In genomic region chr13:78202574-78203347, GRCm38 (mm10) we compare ENCODE assay signal across 9 mouse cellular contexts. TPM values are rescaled to one million over a fixed set of nuclear protein-coding genes. Genes with fewer than 3 reads are reported as not detected.
DNase-seq lines count a peak whose midpoint lies in the region; ATAC-seq and TF ChIP-seq lines count a peak whose summit lies in the region.
"Had no signal": no experiment of that assay in that cellular context is flagged by ENCODE, and none has a peak within 500 bp of the region (broad histone marks: within the 10 kb centered on the region; RNA-seq: fewer than 3 reads in every experiment).

No protein-coding gene starts in this region.

- peak overlapping the region; percentile 95 for H3K27ac ChIP-seq in kidney, embryonic 14.5 days (ENCODE audit: low read depth, low read length)
- peak overlapping the region; percentile 20 to 73; a peak in 2 of 4 replicates for H3K27ac ChIP-seq in heart, embryonic 14.5 days (replicated peaks in 1 of 2; ENCODE audit: control insufficient read depth in 1 of 2, insufficient read depth in 1 of 2, low read depth in 2 of 2, low read length in 2 of 2)
- peak overlapping the region; percentile 97 for H3K27ac ChIP-seq in neural tube, embryonic 11.5 days (ENCODE audit: low read depth, low read length)
- H3K27ac ChIP-seq: macrophage had no signal

- H3K4me1 ChIP-seq in kidney, embryonic 14.5 days (ENCODE audit: control insufficient read depth, insufficient read depth, low read length): peaks cover 10% of the 10 kb centered on the region; the same call in 1 of the 2 replicates
- H3K4me1 ChIP-seq in G1E (ENCODE audit: insufficient read depth, low read depth, low read length): peaks cover 30% of the 10 kb centered on the region
- peaks cover 0 to 4% of the 10 kb centered on the region in 2 experiments; a peak in 1 of 4 replicates for H3K4me1 ChIP-seq in heart, embryonic 14.5 days (ENCODE audit: control insufficient read depth in 2 of 2, insufficient read depth in 2 of 2, low read length in 2 of 2)
- H3K4me1 ChIP-seq in neural tube, embryonic 11.5 days (ENCODE audit: control insufficient read depth, insufficient read depth, low read length): peaks cover 20% of the 10 kb centered on the region

- 0 out of 2 replicates have a peak, but pooled peaks have one; percentile 0 for ATAC-seq in kidney, embryonic 14.5 days (ENCODE audit: low FRiP score, low TSS enrichment)
- ATAC-seq in G1E (ENCODE audit: extremely low read depth, insufficient number of reproducible peaks, low FRiP score, poor library complexity, severe bottlenecking): no peak
- ATAC-seq in heart, embryonic 14.5 days (ENCODE audit: insufficient number of reproducible peaks, insufficient read depth, low FRiP score, low read depth): no peak
- no peak for ATAC-seq in neural tube, embryonic 11.5 days (ENCODE audit: insufficient read depth, low FRiP score, low TSS enrichment)

- no peaks in the 10 kb centered on the region for H3K9me3 ChIP-seq in kidney, embryonic 14.5 days (ENCODE audit: control insufficient read depth, low read length)
- H3K9me3 ChIP-seq in G1E (replicated peaks): peaks cover 16% of the 10 kb centered on the region
- no peaks in the 10 kb centered on the region for H3K9me3 ChIP-seq in heart, embryonic 14.5 days (ENCODE audit: control insufficient read depth, low read length)
- H3K9me3 ChIP-seq in neural tube, embryonic 11.5 days (ENCODE audit: control insufficient read depth, low read length): no peaks in the 10 kb centered on the region

- H3K9ac ChIP-seq in kidney, embryonic 14.5 days (ENCODE audit: low read depth, low read length): peak overlapping the region; percentile 79
- peak overlapping the region; percentile 74 for H3K9ac ChIP-seq in heart, embryonic 14.5 days (ENCODE audit: low read length)
- H3K9ac ChIP-seq in neural tube, embryonic 11.5 days (ENCODE audit: low read length): peak overlapping the region; percentile 94

- H3K36me3 ChIP-seq in kidney, embryonic 14.5 days (ENCODE audit: control insufficient read depth, insufficient read depth, low read length): no peaks in the 10 kb centered on the region
- H3K36me3 ChIP-seq in G1E (replicated peaks): no peaks in the 10 kb centered on the region
- H3K36me3 ChIP-seq in heart, embryonic 14.5 days (ENCODE audit: control insufficient read depth, insufficient read depth, low read length): no peaks in the 10 kb centered on the region
- H3K36me3 ChIP-seq in neural tube, embryonic 11.5 days (ENCODE audit: control insufficient read depth, insufficient read depth, low read length): no peaks in the 10 kb centered on the region

- H3K4me2 ChIP-seq in kidney, embryonic 14.5 days (replicated peaks; ENCODE audit: low read depth, low read length): peak overlapping the region; percentile 81
- H3K4me2 ChIP-seq in heart, embryonic 14.5 days (ENCODE audit: low read length): peak overlapping the region; percentile 83
- H3K4me2 ChIP-seq in neural tube, embryonic 11.5 days (ENCODE audit: low read depth): peak overlapping the region; percentile 77

- H3K27me3 ChIP-seq in kidney, embryonic 14.5 days (ENCODE audit: control insufficient read depth, insufficient read depth, low read length): no peaks in the 10 kb centered on the region
- peaks cover 33% of the 10 kb centered on the region for H3K27me3 ChIP-seq in G1E (ENCODE audit: insufficient read depth, low read length)
- peaks cover 10% of the 10 kb centered on the region for H3K27me3 ChIP-seq in heart, embryonic 14.5 days (ENCODE audit: control insufficient read depth, insufficient read depth, low read length)
- H3K27me3 ChIP-seq in neural tube, embryonic 11.5 days (ENCODE audit: control insufficient read depth, insufficient read depth, low read length): no peaks in the 10 kb centered on the region

- DNase-seq in kidney, adult 18-20 months: no peak
- no peak for DNase-seq in G1E (ENCODE audit: low spot score)
- DNase-seq in cerebellum, postnatal 10 days: peak; percentile 73 to 77
- peak; percentile 57 to 63 for DNase-seq in left cerebral cortex, adult 8-10 months (ENCODE audit: low spot score in 2 of 2)
- DNase-seq in neural tube, embryonic 11.5 days (ENCODE audit: low spot score): peak; percentile 61
- DNase-seq in yolk sac, embryonic 10.5 days (ENCODE audit: low spot score): no peak

- WGBS in kidney, embryonic 14.5 days: 1% methylated on average over 47 of the region's 47 CpGs
- WGBS in heart, embryonic 14.5 days: under 1% methylated on average over 47 of the region's 47 CpGs
- WGBS in neural tube, embryonic 11.5 days: 0% methylated on average over 47 of the region's 47 CpGs

- peak overlapping the region; percentile 89 for H3K4me3 ChIP-seq in kidney, embryonic 14.5 days (ENCODE audit: low read length)
- peak overlapping the region; percentile 68 for H3K4me3 ChIP-seq in G1E (ENCODE audit: low read depth, low read length)
- peak overlapping the region; percentile 58 to 81 for H3K4me3 ChIP-seq in heart, embryonic 14.5 days (ENCODE audit: control insufficient read depth in 1 of 2, insufficient read depth in 1 of 2, low read depth in 1 of 2, low read length in 2 of 2)
- H3K4me3 ChIP-seq in neural tube, embryonic 11.5 days (ENCODE audit: low read depth, low read length): peak overlapping the region; percentile 98

- no peak for TF ChIP-seq CTCF in G1E (IDR thresholded peaks at IDR 0.05; ENCODE audit: low read depth, low read length)

RNA-seq across cellular contexts. Expression of gene Nr2f1, which starts 3.2 kb away (rescaled TPM):
- 26.8 and 36.9 TPM in 2 replicates for polyA plus RNA-seq in kidney, embryonic 14.5 days (2014; fragmentation: Nextera tagmentation; extraction: Ambion mirVana)
- total RNA-seq in G1E (2014; fragmentation: Nextera tagmentation) (0.83 TPM in 1 of 2 replicates, not detected in the other), G1E (2017) (0.05 TPM in 1 of 2 replicates, not detected in the other)
- polyA plus RNA-seq in G1E (2012): 0.05 and 0.12 TPM in 2 replicates
- polyA plus RNA-seq in heart, embryonic 14.5 days (2014; fragmentation: Nextera tagmentation; extraction: Ambion mirVana): 5.6 and 8.3 TPM in 2 replicates
- total RNA-seq in left cerebral cortex, adult 8-10 months (2022): 100 to 1,000 TPM in 1 of 4 experiments, 10 to 100 TPM in 3; 92.7 to 104 (median 96.8) TPM
- polyA plus RNA-seq in neural tube, embryonic 11.5 days (2014; fragmentation: Nextera tagmentation; extraction: Ambion mirVana): 61.2 and 62.9 TPM in 2 replicates
- polyA plus RNA-seq: macrophage had no signal

Comparison
In these comparisons a context has a peak if more than half of its experiments do, and no peak if none do; other contexts are left out.
1. H3K27ac ChIP-seq: peak in every context shown above with its lines; median percentile 97 in neural tube, embryonic 11.5 days; 95 in kidney, embryonic 14.5 days; 46 in heart, embryonic 14.5 days.
2. DNase-seq: peak in cerebellum, postnatal 10 days (2 of 2), left cerebral cortex, adult 8-10 months (2 of 2) and neural tube, embryonic 11.5 days (single experiment); none in kidney, adult 18-20 months (single experiment), G1E (single experiment) and yolk sac, embryonic 10.5 days (single experiment).
3. Peak in every context shown above with its lines, with median percentiles within 50 percentile points of each other: H3K4me2 ChIP-seq, H3K4me3 ChIP-seq and H3K9ac ChIP-seq.